Mouse (Mus musculus): ENCODE measurements around the gene Vash2.
A peak's percentile ranks its signal among the peaks of the same experiment; 100 is the strongest.

Vash2 gene

GRCm38 (mm10) chr1:190976887-190977573 is 2.1 kb downstream of the Vash2 start:
- no peak for DNase-seq (ENCODE audit: low read depth, low spot score)

DNA sequence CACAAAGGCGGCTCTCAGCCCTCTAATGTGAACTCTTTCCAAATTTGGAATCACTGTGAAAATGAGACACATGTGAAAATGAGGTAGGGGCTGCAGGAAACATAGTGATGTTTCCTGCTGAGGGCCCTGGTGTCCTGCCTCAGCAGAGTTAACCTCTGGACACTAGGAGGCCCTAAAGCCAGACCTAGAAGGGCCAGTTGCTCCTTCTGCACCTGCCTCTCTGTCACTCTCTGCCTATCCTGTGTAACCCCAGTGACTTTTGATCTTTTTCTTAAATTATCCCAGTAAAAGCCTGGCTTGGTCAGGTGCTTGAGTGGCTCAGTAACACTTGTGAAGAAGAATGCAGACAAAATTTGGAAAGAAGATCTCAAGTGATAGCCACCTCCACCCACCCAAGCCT is 4.3 kb downstream of the Vash2 start:
- no peak for DNase-seq (ENCODE audit: low read depth, low spot score)

GRCm38 (mm10) chr1:190974191-190974590 is 4.9 kb downstream of the Vash2 start:
- no peak for DNase-seq (ENCODE audit: low read depth, low spot score)

DNA sequence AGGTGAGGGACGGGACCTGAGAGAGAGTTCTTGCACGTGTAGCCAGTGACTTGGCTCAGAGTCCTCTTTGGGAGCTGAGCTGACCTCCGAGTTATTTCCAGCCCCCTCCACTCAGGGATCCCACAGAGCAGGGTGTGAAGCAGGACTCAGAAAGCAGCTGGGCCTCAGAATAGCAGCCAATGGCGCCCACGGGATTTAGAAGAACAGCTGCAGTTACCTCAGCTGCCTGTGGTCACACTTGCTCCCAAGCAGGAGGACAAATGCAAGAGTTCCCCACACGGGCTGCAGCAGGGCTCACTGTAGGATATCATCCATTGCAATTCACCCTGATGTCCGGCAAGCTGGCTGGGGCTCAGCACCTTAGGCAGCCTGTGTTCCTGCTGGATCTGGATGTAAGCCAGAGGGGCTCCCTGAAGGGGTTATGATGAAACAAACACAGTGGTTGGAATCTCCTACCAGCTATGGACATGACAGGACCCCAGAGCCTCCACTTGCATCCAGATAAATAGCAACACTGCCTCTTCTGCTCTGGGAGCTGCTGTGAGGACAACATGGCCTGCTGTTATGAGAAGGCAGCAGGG is 6.4 kb downstream of the Vash2 start:
- DNase-seq (ENCODE audit: low read depth, low spot score), result no peak

GRCm38 (mm10) chr1:190971708-190972610 is 7.1 kb downstream of the Vash2 start:
- DNase-seq (ENCODE audit: low read depth, low spot score), result no peak

- no peak for DNase-seq (ENCODE audit: low read depth, low spot score)
These were observed 11.1 kb downstream of the Vash2 start for GRCm38 (mm10) chr1:190968010-190968409.

GRCm38 (mm10) chr1:190964992-190965780 is 13.9 kb downstream of the Vash2 start:
- no peak for DNase-seq (ENCODE audit: low read depth, low spot score)

- DNase-seq (ENCODE audit: low read depth, low spot score), result no peak
These were observed 16.3 kb downstream of the Vash2 start for GRCm38 (mm10) chr1:190962760-190963159.

- no peak for DNase-seq (ENCODE audit: low read depth, low spot score)
These were observed 20.3 kb downstream of the Vash2 start for GRCm38 (mm10) chr1:190958821-190959220.

DNA sequence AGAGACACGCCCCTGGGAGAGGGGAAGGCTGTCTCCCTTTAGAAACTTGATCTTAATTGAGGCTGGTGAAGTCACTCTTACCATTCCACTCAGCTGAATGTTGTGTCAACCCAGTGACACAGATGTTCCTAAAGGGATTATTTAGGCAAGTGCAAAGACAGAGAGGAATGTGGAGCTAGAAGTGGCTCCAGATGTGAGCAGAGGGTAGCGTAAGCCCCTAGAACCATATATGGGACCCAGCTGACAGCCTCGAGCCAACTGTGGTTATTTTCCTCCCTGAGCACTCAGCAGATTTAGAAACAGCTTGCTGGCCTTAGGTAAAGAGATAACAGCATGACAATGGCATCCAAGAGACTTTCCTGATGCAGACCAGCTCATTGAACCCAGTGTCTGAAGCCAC is 26.1 kb downstream of the Vash2 start:
- no peak for DNase-seq (ENCODE audit: low read depth, low spot score)

- DNase-seq (ENCODE audit: low read depth, low spot score), result no peak
These were observed 28.1 kb downstream of the Vash2 start for GRCm38 (mm10) chr1:190951014-190951413.

- DNase-seq (ENCODE audit: low read depth, low spot score), result no peak
These were observed 30.2 kb downstream of the Vash2 start for GRCm38 (mm10) chr1:190948846-190949245.

- no peak for DNase-seq (ENCODE audit: low read depth, low spot score)
These were observed 30.7 kb downstream of the Vash2 start for GRCm38 (mm10) chr1:190948439-190948838.

DNA sequence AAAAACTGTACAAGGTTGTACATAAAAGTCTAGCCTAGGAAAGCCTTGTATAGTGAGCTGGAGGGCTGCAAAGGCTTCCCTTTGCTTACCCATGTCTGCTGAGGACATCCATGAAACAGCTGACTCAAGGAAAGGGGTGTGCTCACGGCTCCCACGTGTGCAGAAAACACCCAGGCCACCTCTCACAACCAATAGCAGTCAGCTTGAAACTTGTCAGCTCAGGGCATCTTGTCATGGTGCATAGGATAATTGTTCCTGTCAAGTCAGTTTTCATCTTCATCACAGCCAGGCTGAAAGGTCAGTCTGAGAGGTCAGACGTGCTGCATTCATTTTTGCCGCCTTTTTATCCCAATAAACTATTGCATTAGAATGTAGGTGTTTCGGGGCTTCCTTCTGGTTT is 31.1 kb downstream of the Vash2 start:
- DNase-seq (ENCODE audit: low read depth, low spot score), result no peak

- DNase-seq (ENCODE audit: low read depth, low spot score), result no peak
These were observed 34.9 kb downstream of the Vash2 start for GRCm38 (mm10) chr1:190944109-190944760.

GRCm38 (mm10) chr1:190939803-190940202 is 39.3 kb downstream of the Vash2 start:
- DNase-seq (ENCODE audit: low read depth, low spot score), result no peak

DNA sequence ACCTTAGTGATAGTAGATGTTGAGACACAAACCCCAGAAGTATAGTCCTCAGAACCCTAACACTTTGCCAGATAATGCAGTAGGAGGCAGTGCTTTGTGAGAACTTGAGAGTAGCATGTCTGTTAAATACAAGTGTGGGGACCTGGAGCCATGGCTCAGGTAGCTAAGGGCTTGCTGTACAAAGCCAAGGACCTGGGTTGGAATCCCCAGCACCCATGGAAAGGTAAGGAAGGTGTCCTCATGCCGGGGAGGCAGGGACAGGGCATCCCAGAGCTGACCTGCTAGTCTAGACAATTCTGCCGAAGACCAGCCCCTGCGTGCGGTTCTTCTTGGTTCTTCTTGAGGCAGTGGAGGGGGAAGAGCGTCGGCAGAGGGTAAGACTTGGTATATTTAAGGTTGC is 48.9 kb downstream of the Vash2 start:
- DNase-seq (ENCODE audit: low read depth, low spot score), result no peak

GRCm38 (mm10) chr1:190929010-190929695 is 49.9 kb downstream of the Vash2 start:
- peak; percentile 25 for DNase-seq (ENCODE audit: low read depth, low spot score)

- DNase-seq (ENCODE audit: low read depth, low spot score), result peak; percentile 97
These were observed 50.6 kb downstream of the Vash2 start for GRCm38 (mm10) chr1:190928370-190929009.

- no peak for DNase-seq (ENCODE audit: low read depth, low spot score)
These were observed 51.2 kb downstream of the Vash2 start for GRCm38 (mm10) chr1:190927751-190928369.

Data from c-Kit-negative CD71-positive TER-119-positive erythroid progenitor cells, embryonic 14.5 days (primary cell).